Mouse (Mus musculus) cerebellum, adult 9-11 months (tissue): ENCODE data around the gene Rusc1.
"Not testable (repeated sequence)": the region's sequence is repeated elsewhere in the genome, so short reads cannot be mapped to it uniquely, and the experiment has no call there.

Experiments used
- DNase-seq: peaks from one replicate; pipeline ENCODE4 v3.0.0; 2022

The Rusc1 gene

DNA sequence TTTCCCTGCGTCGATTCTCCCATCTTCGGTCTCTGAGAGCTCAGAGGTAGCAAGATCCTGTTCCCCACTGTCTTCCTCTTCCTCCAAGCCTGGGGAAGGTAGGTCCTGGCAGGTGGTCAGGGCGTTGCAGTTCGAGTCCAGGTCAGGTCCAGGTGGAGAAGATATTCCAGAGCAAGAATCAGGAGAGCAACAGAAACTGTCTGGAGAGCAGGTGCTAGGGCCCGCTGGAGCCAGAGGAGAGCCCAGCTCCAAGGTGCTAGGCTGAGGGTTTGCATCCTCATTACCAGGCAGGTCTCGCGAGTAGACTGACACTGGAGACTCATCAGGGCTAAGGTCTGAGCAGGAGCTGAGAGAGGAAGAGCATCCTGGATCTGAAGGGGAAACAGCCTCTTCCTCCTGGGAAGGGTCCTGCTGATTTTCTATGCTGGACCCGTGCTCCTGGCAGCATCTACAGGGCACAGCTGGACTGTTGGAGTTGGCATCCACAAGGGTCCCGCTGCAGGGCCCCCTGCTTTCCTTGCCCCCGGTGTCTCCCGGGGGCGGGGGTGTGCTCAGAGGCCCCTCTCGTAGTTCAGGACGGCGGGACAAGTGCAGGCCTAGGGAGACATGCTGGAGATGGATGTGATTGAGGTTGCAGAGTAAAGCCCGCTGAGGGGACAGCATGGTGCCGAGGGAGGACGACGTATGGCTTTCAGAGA lies 1.2 kb downstream of the Rusc1 start:
- peak; percentile 69 for DNase-seq

GRCm38 (mm10) chr3:89090694-89091655 lies 2.1 kb downstream of the Rusc1 start:
- DNase-seq = peak; percentile 91

- peak; percentile 91 for DNase-seq
These were observed 3.1 kb downstream of the Rusc1 start for GRCm38 (mm10) chr3:89089882-89090591.

- DNase-seq = peak; percentile 54
These were observed 4.1 kb downstream of the Rusc1 start for GRCm38 (mm10) chr3:89088974-89089373.

GRCm38 (mm10) chr3:89087338-89088110 lies 5.6 kb downstream of the Rusc1 start:
- peak; percentile 71 for DNase-seq

DNA sequence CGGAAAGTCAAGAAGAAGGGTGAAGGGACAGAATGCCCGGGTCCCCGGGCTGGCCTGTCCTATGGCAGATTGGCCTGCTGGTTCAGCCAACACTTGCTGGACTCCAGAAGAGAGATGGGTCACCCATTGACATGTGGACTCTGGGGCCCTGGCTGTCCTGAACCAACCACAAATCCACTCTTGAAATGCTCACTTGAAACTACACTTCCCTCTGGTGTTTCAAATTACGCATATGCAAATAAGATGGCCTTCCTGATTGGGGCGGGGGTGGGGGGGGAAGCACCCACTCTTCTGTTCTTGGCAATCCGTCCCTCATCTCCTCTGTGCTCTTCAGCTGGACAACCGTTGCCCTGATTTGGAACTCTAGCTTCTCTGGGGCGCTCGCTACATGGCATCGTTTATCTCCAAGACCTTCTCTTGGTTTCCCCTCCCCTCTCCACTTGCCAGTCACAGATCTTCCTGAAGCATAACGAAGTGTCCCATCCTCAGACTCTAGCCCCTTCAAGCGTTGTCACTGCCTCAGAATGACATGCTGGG lies 8.4 kb downstream of the Rusc1 start:
- DNase-seq = peak; percentile 12

- no peak for DNase-seq
These were observed 9.0 kb downstream of the Rusc1 start for GRCm38 (mm10) chr3:89084133-89084532.

- not testable (repeated sequence) for DNase-seq
These were observed 10.8 kb downstream of the Rusc1 start for GRCm38 (mm10) chr3:89082287-89082686.

GRCm38 (mm10) chr3:89077383-89077782 lies 15.7 kb downstream of the Rusc1 start:
- no peak for DNase-seq

DNA sequence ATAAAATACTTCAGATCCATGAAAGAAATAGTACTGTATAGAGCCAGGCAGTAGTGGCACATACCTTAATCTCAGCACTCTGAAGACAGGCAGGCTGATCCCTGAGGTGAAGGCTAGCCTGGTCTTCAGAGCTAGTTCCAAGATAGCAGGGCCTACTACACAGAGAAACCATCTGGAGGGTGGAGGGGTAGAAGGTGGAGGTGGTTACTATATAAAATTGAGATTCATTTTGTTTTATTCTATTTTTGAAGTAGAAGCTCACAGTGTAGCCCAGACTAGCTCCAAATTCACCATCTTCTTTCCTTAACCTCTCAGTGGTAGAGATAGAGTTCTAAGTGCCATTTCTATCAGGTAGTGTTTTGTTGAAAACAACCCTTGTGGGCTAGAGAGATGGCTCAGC lies 25.8 kb downstream of the Rusc1 start:
- DNase-seq = no peak

DNA sequence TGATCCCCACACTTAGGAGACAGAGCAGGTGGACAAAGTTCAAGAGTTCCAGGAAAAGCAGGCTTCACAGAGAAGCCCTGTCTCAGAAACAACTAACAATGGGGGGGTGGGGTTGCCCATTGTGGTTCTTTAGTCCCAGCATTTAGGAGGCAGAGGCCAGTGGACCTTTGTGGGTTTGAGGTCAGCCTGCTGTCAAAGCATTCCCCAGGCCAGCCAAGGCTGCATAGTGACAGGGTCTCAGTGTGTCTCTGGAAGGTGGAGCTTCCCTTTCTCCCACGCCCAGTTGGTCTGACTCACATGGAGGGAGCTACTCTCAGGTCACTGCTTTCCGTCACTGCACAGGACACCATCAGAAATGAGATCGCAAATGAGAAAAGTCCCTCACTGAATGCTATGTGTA lies 31.4 kb downstream of the Rusc1 start:
- DNase-seq = no peak

DNA sequence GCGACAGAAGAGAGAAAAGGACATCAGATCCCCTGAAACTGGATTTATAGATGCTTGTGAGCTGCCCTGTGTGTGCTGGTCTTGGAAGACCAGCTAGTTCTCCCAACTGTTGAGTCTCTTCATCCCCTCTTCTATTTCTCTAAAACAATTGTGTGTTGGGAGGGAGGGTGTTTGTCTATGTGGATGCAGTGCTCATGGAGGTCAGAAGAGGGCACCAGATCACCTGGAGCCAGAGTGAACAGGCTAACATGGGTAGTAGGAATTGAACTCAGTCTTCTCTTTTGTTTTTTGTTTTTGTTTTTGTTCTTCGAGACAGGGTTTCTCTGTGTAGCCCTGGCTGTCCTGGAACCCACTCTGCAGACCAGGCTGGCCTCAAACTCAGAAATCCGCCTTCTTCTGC lies 34.3 kb downstream of the Rusc1 start:
- no peak for DNase-seq

DNA sequence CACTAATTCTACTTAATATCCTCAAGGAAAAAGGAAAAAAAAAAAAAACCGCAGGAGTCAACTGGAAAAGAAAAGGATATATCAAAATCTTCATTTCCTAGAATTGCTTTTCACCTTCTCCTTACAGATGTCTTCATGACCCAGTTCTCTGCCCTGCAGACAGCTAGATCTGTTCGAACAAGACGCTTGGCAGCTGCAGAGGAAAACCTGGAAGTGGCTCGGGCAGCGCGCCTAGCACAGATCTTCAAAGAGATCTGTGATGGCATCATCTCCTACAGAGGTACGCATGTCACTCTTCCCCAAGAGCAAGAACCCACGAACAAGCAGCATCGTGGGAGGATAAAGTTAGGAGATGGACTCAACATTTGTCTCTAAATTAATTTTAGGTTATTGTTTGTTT lies 34.8 kb downstream of the Rusc1 start:
- no peak for DNase-seq

DNA sequence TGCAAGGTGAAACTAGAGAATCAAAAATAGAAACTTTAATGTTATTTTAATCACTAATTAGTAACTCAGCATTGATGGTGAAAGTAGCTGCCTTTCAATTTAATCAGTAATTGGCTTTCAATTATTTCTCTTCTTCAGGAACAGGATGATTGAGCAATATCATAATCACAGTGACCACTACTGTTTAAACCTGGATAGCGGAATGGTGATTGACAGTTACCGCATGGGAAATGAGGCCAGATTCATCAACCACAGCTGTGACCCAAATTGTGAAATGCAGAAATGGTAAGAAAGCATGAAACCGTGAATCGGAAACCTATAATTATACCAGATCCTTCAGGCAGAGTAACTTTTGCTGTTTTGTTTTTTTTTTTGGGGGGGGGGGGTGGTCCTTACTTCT lies 49.8 kb downstream of the Rusc1 start:
- no peak for DNase-seq
